Mouse (Mus musculus) adrenal gland, adult 18-20 months (tissue): ENCODE results near the gene Pln. TPM values are rescaled to one million over a fixed set of nuclear protein-coding genes. Genes with fewer than 3 reads are reported as not detected.

Experiments used
- DNase-seq, 2 experiments: peaks; one replicate each; pipeline ENCODE4 v3.0.0; 2021 to 2022; ENCODE audit warnings: low spot score in 2 of 2
- long read RNA-seq, 2 experiments: library from polyadenylated mRNA; stranded (forward); transcript quantifications; one replicate each; pipeline ENCODE4 v2.0.0; 2021
- total RNA-seq, 2 experiments: library from RNA; stranded (reverse); gene quantifications; 1 replicate in 1 of 2; 2 replicates in 1 of 2; pipeline ENCODE4 v1.2.3; 2021

The Pln gene
- total RNA-seq = under 1 TPM; 0.48 to 0.73 TPM
- long read RNA-seq, experiment 1, partial matches to known transcripts = 0 of 2 reads
- long read RNA-seq, experiment 1, other reads (novel, unspliced or antisense) = 0 of 2 reads
- long read RNA-seq, experiment 2 = 0 reads

DNA sequence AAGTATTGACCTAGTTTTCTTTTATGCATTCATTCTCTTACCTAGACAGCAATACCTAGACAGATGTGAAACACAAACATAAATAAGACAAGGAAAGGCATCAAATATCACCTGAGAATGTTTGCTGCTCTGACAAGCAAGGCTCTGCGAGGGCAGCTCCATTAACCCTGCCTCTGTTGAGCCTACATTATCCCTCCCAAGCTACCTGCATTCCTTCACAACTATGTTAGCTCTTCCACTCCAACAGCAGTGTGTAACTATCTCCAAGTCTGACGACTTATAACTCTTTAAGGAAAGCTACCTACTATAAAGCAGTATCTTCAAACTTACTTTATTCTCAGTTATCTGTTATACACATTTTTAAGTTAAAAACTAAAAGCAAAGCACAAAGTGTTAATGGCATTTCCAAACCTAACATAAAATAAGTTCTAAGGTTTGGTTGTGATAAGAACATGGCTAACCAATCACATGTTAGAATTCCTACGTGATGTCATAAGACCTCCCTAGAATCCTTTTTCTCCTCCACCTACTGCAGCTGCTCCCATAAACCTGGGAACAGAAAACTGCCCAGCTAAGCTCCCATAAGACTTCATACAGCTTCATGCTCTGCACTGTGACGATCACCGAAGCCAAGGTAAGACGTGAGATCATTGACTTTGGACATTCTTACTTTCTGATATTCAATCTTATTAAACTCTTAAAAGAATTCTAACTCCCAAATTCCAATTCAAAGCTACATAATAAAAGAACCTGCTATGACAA lies at the start of gene Pln:
TSS of gene Pln (plus strand) at position 506 of the 762 bp plus-strand sequence.
- DNase-seq = no peak

DNA sequence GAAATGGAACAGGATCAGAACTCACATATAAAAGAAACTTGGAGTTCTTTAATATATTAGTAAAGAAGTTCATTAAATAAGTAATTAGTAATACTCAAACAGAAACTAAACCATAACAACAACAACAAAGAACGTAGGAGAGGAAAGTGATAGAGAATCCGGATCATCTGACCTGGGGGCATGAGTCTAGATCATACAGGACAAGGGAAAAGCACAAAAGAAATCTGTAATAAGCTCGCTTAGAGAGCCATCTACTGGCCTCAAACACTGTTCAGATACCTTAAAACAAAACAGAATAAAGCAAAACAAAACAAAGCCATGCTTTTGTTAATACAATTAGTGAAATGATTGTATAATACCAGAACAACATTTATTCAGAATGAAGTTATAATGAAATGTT lies 31.6 kb upstream of the Pln start:
- DNase-seq = no peak

DNA sequence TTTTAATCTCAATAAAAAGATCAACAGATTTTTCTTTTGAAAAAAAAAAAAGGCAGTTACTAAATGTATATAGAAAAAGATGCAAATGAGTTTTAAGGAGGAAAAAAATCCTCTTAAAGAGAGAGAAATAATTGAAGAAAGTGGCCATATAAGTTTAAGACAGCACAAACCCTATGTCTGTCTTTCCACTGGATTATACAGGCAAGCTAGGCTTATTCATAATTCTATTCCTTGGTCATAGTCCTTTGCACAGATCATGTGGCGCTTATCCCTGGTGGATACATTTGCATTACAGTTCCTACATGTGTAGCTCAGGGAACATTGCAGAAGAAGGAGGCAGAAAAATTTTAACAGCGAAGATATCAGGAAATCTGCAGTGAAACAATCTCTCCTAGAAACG lies 30.8 kb upstream of the Pln start:
- DNase-seq = no peak

DNA sequence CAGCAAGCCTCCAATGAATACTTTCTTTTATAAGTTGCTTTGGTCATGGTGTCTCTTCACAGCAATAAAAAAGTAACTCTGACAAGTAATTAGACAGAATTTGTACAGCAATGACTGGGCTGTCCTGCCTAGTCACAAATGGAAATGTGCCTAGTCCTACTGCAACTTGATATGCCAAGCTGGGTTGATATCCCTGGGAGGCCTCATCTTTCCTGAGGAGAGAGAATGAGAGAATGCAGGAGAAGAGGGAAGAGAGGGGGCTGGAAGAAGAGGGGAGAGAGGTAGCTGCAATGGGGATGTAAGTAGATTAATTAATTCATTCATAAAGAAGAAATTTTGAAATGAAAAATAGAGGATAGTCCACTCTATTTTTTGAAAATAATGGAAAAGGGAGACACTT lies 14.1 kb upstream of the Pln start:
- no peak for DNase-seq

DNA sequence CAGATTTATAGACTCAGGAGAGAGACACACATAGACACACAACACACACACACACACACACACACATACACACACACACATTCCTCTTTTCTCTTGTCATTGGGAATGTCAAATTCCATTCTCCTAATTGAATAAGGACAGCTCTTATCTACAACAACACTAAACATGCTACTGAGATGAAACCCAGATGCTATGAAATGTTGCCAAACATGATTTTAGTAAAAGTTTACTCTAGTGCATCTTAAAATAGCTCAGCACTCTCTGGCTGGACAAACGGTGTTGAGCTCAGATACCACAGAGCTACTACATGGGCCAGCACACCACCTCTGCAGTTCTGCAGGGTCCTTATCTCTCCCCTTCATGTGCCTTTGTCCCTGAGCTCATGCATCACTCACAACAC lies 12.8 kb upstream of the Pln start:
- no peak for DNase-seq

DNA sequence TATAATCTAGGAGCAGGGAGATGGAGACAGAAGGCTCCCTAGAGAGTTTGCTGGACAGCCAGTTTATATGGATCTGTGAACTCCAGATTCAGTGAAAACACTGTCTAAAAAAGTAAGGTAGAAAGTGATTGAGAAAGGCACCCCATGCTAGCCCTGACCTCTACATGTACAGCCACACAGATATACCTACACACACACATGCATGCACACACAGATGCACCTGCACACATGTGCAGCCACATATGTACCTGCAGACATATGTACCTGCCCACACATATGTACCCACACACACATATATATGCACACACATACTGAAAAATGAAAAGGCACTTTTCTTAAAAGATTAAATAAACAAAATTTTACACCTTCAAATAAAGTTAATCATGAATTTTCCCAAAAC lies 11.1 kb upstream of the Pln start:
- DNase-seq = no peak

DNA sequence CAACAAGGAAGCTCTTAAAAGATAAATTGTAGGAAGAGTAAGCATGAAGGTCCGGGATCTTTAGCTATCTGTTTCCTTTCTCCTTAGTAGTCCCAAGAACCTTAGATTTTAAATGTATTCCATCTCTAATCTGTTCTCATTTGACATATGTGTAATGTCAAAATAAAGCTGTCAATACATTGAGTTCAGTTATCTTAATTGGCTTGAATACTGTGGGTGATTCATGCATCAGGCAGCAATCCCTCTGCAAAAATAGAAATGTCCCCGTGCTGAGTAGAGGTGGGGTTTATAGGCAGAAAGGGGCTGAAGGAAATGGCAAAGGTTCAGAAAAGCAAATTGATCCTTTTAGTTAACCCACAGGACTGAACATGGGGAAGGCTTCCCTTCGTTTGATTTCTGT lies 8.2 kb upstream of the Pln start:
- no peak for DNase-seq

DNA sequence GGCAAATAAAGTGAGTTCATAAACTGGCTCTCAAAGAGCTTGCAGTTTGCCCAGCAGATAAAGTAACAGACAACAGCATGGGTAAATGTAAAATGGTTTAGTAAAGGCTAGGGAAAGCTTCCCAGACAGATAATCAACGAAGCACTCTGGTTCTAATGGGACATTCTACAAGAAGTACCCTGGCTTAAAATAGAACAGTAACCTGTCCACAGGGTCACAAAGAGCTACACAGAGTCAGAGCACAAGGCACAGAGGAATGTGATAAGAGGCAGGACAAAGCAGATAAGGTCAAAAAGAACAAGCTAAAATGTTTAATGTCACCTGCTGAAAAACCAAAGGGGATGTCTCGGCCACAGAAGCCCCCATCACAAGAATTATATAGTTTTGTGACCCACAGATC lies 4.7 kb upstream of the Pln start:
- no peak for DNase-seq

DNA sequence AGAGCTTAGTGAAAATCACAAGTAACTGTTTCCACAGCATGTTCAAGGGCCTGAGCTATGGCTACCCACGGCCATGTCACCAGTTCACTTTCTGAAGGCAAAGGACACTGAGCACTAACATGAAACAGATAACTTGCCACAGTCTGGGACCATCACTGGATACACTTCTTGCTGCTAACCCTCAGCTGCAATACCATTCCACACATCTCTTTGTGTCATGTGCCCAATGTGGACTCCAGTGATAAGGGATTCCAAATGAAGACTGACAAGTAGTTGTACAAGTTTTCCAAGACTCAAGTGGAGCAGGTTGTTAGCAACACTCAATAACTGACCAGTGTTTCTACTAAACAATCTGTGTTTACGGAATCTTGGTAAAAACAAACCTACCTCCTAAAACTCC lies 2.2 kb upstream of the Pln start:
- no peak for DNase-seq

DNA sequence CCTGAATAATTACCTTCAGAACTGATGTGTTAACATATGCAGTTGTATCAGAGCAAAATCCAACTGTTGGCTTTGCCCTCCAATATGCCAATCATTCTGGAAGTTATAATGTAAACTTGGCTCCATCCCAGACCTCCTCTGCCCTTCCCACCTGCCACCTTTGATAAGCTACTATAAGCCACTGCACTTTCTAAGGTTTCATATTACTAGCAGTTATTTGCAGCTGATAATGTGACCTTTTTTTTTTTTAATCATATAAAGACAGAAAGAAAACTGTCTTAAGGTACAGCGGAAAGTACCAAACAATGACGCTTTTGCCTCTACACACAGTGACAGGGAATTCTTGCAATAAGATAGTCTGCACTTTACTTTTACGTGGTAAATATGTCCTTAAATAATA lies 1.5 kb upstream of the Pln start:
- DNase-seq = no peak

DNA sequence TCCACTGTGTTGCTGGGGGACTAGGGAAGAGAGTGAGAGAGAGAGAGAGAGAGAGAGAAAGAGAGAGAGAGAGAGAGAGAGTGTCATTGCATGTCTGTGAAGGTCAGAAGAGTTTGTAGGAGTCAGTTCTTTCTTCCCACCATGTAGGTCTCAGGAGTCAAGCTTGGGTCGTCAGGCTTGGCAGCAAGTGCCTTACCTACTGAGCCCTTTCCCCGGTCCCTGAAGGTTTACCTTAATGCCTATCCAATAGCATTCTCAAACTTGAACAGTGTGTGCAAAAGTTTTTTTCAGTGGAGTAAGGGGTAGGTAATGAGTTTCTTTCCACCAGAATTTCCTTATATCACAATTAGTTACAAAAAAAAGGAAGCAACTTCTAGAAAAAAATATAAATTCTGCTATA lies 1.6 kb downstream of the Pln start:
- no peak for DNase-seq

DNA sequence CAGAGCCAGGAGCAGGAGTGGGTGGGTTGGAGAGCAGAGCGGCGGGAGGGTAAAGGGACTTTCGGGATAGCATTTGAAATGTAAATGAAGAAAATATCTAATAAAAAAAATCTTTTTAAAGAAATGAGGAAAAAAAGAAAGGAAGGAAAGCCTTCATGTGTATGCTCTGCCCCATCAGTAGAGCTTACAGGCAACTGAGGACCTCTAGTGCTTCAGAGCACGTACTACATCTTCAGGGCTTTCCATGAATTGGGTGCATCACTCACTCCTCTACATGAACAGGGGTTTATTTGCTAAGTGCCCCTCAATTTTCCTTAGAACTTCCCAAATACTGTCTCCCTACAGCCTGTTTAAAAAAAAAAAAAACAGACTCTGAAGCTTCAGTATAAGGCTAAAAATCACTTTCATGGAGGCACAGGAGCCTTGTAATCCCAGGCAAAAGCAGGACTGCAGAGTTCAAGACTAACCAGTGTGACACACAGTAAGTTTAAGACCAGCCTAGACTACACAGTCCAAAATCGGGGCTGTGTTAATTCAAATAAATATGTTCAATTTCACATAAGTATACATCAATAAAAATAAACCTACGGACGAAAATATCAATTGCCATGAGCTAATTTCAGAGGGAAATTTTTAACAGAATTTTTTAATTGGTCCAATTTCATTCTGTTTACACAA lies 4.0 kb downstream of the Pln start:
- no peak for DNase-seq

DNA sequence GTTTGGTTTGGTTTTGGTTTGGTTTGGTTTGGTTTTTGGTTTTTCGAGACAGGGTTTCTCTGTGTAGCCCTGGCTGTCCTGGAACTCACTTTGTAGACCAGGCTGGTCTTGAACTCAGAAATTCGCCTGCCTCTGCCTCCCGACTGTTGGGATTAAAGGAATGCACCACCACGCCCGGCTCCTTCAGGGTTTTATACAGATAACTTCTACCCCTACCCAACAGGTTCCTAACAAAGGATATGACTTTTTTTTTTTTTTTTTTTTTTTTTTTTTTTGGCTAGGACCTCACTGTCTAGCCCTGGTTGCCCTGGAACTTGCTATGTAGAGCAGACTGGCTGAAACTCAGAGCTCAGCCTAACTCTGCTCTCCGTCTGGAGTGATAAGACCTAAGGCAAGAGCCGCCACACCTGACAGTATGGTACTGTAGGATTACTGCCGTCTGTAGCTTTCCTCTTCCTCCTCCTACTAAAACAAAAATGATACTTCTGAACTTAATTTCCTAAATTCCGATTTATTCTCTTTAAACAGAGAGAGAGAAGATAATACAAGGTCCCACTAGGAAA lies 4.8 kb downstream of the Pln start:
- DNase-seq = no peak

DNA sequence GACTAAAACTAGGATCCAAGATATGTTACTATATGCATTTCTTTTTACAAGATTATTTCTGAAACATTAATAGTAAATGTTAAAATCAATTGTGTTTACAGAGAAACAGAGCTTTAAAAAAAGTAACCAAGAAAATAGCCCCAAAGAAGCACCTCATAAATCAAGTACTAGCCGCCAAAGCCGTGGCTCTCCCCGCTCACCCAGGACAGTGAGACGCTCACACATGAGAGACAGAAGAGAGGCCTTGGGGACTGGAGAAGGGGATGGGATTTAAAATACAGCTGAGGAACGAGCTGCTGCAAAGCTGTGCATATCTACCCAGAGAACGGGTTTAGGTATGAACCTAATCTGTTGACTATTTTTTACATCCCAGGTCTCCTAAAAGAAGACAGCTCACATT lies 5.9 kb downstream of the Pln start:
- DNase-seq = no peak

DNA sequence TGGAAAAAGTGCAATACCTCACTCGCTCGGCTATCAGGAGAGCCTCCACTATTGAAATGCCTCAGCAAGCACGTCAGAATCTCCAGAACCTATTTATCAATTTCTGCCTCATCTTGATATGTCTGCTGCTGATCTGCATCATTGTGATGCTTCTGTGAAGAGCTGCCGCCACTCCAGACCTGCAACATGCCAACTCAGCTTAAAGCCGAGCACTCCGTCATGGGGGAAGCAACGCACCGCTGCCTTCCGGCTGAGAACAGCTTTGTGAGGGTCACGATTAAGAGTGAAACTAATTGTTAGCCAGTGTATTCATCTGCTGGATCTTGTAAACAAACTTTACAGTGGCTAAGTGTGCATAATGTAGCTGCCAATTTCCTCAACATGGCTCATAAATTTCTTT lies 6.4 kb downstream of the Pln start:
- no peak for DNase-seq

DNA sequence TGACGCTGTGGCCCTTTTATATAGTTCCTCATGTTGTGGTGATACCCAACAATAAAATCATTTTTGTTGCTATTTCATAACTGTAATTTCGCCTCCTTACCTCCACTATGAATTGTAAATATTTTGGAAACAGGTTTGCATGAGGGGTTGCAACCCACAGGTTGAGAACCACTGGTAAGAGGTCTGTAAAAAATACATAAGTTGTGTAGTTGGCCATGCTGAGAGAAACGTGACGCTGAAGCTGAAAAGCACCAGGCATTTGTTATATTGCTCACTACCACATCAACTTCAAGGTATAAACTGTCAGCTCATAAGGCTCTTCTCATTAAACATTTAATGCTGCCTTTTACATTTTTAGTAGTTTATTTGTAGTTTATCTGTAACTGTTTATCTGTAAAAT lies 8.0 kb downstream of the Pln start:
- DNase-seq = no peak

DNA sequence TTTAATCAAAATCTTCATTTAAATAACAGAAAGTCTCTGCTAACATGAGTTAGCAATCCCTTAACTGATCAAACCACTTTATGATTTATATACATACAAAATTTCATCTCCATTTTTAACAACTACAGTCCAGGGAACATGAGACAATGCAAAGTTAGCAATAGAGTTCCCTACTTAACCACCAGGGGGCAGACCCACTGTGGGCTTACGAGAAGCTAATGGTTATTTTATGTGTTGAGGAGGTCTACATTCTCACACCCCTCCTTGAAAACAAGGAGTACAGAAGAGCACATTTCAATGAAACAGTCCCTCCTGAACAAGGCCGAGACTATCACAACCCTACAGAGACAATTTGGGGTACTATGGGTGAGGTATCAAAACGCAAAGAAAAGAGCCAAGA lies 9.0 kb downstream of the Pln start:
- peak; percentile 29 to 33 for DNase-seq

DNA sequence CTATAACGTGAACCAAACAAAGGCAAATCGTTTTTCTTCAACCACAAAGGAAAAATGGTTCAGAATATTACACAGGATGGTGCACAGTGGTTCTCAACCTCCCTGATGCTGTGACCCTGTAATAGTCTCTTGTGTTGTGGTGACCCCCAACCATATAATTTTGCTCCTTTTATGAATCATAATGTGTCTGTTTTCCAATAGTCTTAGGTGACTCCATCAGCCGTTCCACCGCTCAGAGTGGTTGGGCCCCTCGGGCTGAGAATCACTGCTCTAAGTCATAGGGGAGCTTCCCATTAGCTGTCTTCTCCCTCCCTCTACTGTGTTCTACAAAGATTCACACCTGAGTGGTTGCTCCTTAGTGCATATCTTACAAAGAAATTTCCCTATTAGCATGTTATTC lies 9.4 kb downstream of the Pln start:
- no peak for DNase-seq

DNA sequence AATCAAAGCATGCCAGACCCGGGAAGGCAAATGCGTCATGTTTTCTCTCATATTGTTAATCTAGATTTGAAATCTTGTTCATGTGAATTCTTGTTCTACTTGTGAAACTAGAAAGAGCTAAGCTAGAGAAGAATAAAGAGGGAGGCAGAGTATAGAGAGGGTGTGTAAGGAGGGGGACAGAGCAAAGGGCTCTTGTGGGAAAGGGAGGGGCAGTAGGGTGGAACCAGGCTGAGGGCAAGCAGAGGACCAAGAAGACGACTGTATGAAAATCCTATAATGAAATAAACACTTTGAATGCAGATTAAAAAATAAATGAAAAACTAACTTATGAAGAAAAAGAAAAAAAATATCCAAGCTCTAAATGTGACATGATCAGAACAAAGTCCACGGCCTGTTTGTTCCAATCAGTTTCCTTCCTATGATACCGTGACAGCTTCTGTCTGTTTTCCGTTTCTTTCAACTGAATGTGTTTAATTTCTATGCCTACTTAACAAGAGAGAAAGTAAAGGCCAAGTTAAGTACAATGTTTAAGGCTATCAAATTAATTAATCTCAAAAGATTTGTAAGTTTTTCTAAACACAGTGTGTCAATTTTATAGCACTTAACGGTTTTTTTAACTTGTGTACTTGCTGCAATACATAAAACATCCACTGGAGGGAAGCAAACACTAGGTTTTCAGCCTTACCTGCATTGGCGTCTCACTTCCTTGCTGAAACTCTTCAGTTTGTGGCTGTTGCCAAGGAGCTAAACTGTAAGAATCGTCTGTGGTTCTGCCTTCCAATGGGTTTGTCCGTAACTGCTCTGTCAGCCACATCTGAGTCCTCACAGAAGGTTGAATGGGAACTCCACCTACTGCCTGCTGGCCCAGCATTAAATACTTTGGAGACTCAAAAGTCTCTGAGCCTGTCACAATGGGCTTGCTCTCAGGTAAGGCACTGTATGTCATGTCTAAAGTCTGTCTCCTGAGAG lies 10.6 kb downstream of the Pln start:
- peak in 1 of 2 experiments; percentile 42 for DNase-seq

DNA sequence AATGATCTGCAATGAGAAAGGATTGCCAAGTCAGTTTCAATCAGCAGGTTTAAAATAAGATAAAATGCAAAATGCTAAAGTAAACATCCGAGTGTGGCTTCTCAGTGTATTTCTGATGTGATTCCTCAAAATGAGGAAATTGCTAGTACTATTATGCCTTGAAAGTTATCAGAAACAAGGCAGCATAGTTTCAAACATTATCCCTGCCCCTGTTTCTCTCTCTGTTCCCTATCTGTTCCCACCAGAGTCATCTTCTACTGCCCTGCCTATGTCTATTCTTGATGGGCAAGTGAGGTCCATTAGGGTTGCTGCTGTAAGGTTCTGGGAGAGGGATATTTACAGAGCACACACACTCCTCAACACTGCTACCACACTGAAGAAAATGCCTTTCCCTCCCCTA lies 11.8 kb downstream of the Pln start:
- DNase-seq = no peak

DNA sequence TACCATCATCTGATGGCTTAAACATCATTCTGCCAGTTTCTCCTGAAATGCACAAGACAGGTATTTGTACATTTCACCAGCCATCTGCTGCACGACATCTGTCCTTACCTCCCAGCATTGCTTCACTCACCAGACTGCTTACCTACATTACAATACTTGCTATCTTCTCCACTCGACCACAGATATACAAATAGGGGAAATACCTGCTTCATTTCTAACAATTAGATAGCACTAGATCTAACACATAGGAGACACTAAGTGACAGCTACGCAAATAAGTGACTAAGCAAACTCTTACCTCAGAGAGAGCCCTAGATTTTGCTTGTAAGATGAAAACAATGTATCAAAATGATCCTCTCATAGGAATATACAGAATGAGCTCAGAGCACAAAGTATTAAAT lies 16.2 kb downstream of the Pln start:
- DNase-seq = no peak
